Mouse (Mus musculus): ENCODE measurements around the gene Nes.

DNA sequence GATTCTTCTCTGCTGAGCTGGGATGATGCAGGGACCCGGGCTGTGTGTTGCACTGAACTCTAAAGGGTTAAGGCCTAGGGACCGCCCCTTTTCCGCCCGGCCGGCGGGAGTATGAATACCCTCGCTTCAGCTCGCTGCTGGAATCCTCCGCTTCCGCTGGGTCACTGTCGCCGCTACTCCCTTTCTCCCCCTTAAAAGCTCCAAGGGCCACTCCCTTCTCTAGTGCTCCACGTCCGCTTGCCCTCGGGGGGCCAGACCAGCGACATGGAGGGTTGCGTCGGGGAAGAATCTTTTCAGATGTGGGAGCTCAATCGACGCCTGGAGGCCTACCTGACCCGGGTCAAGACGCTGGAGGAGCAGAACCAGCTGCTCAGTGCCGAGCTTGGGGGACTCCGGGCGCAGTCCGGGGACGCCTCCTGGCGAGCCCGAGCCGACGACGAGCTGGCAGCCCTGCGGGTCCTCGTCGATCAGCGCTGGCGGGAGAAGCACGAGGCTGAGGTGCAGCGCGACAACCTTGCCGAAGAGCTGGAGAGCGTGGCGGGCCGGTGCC, at the start of gene Nes:
- no peak for TF ChIP-seq FLI1 (IDR thresholded peaks at IDR 0.05; ENCODE audit: low read length)
- no peak for TF ChIP-seq GATA1 (IDR thresholded peaks at IDR 0.05; ENCODE audit: borderline replicate concordance, low read length)

All from megakaryocyte, embryonic 14.5 days (primary cell).